Mouse (Mus musculus) thymus, postnatal 10 days (tissue): ENCODE data around the gene Dpp6.
A peak's percentile ranks its signal among the peaks of the same experiment; 100 is the strongest.
"Not testable (repeated sequence)": the region's sequence is repeated elsewhere in the genome, so short reads cannot be mapped to it uniquely, and the experiment has no call there.

Experiments used
- DNase-seq, 2 experiments: peaks; one replicate each; pipeline ENCODE4 v3.0.0; 2021; ENCODE audit warnings: low spot score in 2 of 2

Dpp6 gene

DNA sequence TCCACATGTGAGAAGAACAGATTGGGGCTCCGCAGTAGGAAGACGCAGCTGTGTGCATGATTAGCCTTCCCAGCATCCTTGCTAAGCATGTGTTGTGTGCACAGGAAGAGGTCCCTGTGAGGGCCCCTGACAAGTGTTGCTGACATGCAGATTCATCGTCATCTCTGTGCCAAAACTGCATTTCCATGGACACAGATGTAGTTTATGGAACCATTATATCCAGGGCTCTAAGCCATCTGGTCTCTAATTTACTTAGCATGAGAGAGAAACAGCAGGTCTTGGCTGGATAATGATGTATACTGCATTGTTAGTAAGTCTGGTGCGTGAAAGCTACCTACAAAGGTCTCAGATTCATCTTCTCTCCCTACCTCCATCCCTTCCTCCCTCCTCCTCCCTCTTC lies 673.9 kb downstream of the Dpp6 start:
- DNase-seq: no peak

DNA sequence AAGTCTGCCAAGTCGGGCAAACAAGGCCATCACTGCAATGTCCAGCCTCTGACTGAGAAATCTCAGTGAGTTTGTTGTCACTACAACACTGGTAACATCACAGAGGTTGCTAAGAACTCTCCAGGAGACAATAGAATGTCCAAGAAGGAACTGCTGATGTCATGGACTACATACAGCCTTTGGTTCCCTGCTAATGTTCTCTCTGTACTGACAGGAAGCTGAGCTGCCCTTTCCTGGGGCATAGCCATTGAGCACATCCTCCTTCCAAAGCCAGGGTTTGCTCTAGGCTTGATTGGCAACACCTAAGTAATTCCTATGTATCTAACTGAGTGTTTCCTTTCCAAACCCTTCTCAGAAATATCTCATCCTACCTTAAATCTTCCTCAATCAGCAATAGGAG lies 684.3 kb downstream of the Dpp6 start, which contains the start of gene Speer4b:
TSS of gene Speer4b (minus strand) at position 101 of the 400 bp plus-strand sequence.
- DNase-seq: not testable (repeated sequence)

DNA sequence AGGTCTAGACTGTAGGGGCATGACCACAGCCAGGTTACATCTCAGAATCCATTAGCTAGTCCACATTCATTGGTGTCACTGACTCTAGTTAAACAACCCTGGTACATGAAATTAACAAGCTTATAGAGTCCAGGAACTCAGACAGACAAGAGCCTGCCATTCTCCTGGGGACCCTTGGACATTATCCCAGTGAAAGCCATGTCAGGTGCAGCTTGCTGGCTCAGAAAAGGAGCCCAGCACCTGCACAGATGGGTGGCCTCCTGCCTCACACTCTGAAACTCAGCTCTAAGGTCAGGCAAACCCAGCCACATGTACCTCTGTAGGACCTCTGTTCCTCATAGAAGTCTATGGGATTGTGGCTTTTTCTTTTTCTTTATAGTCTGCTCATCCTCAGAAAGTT lies 701.7 kb downstream of the Dpp6 start:
- DNase-seq: no peak

DNA sequence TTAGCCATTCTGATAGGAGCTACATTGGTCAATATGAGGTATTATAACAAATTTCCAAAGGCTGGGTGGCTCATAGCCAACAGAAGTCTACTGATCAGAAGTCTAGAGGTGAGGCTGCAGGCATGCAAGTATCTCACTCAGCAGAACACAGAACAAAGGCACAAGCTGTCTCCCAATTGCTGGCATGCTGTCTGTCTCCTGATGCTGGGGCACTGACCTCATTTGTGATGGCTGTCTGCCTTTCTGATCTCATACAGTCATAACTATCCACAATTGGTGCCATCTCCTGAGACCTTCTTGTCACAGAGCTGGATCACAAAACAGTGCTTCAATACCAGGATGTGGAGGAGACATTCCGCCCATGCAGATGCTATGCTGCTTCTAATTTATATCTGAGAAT lies 709.9 kb downstream of the Dpp6 start:
- no peak for DNase-seq

DNA sequence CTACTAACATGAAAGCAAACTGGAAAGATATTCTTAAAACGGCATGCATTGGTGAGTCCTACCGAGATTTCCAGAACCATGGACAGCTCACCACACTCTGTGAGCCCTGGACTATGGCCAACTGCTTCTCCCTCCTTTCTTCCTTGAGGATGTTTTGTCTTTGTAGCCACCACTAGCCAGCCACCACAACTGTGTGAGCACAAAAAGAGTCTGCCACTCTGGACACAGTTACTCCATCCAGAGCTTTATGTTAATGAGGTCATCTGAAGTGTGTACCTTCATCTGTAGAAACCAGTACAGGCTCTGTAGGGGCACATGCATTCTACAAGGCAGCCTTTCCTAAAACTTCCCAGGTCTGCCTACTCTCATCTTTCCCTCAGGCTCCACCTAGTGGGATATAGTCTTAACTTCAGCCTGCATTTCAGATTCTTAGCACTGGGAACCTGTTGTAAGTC lies 727.8 kb downstream of the Dpp6 start:
- DNase-seq: no peak

DNA sequence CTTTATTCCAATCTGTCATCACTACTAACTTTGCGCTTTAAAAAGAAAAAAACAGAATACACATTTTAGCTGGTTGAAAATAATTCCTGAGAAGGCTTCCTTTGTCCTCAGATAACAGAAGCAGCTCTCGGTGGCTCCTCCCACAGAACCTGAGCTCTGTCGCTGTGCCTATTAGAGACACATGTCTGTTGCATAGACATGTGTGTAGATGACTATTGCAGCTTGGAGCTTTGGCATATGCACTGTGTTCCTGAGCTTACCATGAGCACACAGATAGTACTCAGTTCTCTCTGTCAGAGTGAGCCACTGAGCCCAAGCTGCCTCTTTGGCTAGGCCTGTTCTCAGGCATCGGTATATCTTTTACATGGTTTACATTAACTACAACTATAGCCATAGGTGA lies 732.3 kb downstream of the Dpp6 start:
- DNase-seq: no peak

DNA sequence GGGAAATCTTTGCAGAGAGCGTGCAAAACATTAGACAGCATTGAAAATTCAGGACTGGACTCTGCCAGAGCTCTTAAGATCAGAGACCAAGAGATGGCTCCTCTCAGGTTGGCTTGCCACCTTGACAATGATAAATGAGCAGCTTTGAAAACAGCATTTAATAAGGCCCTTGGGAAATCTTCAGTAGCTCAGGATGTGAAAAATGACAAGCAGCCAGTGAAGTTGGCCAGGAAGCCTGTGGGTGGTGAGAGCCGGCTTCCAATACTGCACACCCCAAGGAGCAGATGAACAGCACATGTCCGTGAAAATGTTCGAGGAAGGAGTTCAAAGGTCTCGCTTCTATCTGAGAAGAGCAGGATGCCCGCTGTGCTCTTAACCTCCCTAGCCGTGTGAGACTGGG lies 748.7 kb downstream of the Dpp6 start:
- no peak for DNase-seq

DNA sequence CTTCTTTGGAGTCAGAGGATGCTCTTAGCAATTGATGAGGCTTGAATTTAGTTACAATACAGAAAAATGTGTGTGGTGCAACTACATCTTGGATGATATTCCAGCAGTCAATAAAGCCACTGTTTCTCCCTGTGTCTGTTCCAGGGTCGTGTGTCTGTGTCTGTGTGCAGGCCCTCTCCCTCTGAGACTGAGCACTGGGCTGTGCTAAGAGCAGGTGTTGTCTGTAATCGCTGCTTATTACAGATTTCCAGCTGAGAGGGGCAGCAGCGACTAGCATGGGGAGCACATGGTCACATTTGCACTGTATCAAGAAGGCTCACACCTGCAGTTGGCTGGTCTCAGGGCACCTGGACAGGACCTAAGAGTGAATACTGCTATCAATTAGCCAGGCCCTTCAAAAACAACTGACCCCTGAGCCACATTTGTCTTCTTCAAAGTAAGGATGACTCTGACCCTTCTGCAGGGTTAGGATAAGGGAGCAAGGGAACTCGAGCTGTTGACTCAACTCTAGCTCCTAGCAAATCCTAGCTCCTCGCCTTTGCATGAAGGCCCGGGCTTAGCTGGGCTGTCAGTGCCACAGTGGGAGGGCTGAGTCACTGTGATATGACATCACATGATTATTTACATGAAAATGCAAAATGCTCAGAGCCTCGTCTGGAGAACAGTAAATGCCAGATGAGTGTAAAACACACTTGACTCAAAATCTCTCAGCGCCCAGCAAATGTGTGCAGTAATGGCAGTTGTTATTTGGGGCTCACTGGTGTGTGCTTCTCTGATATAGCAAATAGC lies 771.2 kb downstream of the Dpp6 start:
- DNase-seq: no peak

DNA sequence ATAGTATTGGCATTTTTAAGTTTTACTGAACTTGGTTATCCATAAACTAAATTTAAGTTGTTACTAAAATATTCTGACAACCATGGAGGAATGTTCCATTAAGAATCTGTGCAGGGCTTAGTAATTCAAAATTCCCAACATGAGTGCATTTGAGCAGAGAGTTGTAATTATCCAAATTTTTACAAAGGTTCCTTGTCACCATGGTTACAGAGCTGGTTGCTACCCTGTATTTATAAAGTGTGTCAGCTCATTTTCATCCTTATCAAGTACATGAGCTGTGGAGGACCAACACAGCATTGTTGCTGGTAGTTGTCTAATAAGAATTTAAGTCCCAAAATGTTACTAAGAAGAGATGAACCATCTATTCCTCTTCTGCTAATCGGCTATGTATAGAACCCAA lies 787.1 kb downstream of the Dpp6 start:
- DNase-seq: no peak

DNA sequence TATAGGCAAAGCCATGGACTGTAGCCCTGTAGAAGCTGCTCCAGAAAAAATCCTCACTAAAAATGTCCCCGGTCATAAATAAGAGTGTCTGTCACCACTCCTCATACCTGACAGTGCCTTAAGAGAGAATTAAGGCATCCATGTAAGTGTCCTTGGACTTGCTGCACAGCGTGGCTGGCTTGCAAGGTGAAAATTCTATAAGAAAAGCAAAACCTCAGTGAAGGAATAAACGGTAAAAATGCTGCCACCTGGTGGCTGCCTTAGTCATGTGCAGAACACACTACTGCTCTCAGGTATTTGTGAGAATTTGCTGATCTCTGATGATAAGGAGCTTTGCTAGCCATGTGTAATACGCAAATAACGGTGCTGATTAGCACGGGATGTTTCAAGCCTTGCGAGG lies 798.8 kb downstream of the Dpp6 start:
- peak in 1 of 2 experiments; percentile 11 for DNase-seq

DNA sequence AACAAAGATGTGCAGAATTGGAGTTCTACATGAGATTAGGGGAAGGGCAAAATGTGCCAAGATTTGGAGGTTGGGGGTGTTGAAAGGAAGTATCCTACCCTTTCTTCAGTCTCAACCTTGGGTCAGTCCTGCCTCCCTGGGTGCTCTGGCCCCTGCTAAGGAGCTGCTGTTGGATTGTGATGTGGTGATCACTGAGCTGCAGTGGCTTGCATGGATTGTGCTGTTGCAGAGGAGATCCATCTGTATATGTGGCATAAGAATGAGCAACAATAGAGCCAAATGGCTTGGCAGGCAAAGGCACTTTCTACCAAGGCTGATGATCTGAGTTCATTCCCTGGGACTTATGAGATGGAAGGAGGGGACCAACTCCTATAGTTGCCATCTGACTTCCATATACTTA lies 804.8 kb downstream of the Dpp6 start:
- no peak for DNase-seq

DNA sequence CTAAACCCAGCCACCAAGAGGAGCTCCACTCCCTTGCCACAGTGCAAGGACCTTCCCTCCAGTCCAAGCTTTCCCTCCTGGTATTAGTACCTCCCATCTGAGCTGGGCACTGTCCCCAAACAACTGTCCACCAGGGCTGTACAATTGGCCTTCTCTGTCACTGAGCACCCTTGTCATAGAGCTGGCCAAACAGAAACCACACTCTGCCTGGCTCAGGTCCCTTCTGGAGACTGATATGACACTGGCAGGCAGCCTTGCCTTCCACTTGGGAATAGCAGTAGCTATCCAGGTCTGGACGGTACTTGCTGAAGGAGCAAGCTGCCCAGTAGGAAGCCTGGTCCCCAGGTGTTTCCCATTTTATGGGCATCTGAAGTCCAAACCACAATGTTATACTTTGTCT lies 806.9 kb downstream of the Dpp6 start:
- no peak for DNase-seq

DNA sequence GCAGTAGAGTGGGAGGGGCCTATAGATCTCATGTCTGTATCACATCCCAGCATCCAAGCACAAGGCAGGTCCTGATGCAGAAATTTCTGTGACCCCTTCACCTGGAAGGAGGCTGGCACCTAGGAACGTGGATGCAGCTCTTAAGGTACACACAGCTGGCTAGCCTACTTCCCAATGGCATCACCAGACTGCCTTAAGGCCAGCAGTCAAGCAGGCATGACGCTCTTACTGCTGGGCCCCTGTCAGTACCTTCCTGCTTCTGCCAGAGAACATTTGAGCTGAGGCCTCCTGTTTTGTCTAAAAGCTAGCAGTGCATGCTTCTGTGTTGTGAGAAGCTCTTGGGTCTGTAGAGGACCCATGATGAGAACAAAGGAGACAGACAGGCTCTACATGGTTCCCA lies 815.1 kb downstream of the Dpp6 start:
- no peak for DNase-seq

DNA sequence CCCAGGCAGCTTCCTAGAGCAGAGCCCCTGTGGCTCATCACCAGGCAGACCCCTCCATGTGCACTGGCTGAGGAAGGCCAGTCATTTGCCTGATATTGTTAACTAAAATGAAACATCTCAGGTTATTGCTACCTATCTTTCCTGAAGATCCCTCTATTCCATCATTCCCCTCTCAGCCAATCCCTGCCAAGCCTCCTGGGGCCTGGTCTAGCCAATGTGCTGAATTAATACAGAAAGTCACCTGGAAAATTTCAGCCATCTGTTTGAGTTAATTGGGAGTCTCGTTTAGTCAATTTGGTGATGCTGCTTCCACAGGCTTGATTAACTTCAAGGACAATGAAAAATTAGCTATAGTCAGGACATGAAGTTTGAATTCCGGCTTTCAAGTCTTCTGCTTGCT lies 818.9 kb downstream of the Dpp6 start:
- DNase-seq: no peak

DNA sequence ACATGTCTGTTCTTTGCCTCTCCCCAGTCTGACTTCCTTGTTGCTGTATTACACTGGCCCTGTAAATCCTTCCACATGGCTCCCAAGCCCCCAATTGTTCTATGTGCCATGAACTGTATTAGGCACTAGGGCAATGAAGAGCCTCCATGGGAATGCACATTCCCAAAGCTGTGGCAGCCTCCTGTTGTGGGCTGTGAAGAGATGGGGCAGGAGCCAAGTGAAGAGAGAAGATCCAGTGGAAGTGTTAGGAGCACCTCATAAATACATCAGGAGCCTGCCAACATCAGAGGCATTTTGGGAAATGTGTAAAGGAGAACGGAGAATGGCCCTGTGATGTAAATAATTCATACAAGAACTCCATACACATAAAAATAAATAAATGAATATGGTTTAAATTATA lies 824.9 kb downstream of the Dpp6 start:
- DNase-seq: no peak

DNA sequence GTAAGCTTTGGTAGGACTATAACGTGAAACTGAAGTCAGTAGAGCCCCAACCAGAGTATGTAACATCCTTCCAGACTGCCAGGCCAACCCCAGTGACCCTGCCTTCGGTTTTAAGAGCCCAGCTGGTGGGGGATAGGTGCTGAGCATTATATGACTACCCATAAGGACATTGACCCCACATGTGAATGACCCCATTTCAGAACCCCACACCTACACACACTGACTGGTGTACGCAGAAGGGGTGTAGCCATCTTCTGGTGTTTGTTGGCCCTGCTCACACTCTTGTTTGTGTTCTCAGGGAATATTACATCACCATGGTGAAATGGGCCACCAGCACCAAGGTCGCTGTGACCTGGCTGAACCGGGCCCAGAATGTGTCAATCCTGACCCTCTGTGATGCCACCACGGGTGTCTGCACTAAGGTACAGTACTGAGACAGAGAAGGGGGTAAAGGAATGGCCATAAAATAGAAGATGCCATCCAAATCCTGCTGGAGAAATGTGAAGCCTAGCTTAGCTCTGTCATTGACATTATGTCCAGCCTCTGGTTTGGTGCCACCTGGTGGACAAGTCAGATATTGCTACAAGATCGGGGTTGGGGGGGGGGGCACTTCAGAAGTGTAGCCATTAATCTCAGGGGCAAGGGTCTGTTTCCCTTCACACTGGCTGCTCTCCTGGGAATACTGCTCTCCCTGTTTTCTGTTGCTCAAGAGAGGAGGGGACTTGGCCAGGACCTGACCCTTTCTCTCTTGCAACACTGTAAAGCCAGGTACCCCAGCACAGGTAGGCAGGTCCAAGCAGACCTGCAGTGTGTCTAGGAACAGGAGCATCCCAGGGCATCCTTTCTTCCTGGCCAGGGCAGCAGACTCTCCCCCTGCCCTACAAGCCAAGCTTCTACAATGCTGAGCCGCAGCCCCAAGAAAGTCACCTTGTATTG lies 835.1 kb downstream of the Dpp6 start:
- peak in 1 of 2 experiments; percentile 11 for DNase-seq

DNA sequence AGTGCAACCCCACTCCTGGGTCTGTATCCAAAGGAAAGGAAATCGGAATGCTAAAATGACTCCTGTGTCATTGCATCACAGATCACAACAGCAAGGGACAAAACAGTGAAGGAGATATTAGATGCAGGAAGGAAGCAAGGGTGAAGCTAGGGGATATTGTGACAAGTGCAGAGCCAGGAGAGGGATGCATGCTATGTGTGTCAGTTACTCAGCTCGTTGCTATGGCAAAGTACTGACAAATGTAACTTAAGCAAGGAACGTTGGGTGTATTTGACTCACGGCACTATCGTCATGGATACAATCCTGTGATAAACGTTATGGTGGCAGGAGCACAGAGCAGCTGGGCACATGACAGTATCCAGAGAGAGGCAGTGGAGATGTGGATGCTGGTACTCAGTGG lies 839.1 kb downstream of the Dpp6 start:
- DNase-seq: no peak

DNA sequence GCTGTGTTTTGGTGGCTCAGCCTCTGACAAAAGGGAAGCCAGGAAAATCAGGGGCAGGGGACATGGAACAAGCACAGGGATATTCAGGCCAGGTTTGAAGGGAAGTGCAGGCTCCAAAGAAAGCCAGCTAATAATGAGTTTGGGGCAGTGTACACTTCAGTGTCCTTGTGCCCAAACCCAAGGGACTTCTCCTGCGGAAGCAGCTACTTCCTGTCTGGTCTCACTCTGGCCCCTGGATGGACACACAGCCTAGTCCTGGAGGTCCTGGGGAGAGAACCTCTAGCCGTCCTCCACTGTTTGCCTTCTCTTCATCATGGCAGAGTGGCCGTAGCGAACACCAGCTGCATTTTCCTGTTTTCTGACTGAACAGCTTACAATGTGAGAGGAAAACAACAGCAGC lies 840.7 kb downstream of the Dpp6 start:
- DNase-seq: no peak

DNA sequence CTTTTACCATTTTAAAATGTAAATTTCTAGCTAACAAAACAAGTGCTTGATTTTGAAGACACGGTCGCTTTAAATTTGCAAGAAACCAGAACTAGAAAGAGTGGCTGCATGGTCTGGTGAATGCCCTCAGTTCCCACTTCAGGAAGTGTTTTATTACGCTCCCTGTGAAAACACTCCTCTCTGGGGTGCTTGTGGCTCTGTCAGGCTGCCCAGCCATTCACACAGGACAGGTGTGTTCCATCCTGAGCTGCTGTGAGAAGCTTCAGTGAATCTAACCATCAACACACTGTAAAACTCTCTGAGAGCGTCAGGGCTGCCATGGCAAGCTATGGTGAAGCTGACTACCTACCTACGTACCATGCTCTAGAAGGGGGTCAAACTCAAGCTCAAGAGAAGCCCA lies 841.2 kb downstream of the Dpp6 start:
- no peak for DNase-seq

DNA sequence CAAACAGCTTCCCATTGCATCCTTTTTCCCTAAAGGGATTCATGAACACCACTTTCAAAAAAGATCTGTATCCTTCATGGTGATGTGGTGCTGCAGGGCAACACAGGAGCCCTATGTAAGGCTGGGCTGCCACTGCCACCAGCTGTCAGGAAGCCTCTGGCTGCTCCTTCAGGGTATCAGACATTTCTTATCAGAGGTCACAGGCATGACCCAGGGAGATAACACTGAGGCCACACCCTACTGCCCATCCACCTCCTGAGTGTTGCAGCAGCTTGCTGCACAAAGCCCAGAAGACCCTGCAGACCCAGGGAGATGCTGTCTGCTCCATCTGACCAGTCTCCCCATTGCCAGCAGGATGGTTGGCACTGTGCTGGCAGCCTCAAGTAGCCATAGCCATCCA lies 841.6 kb downstream of the Dpp6 start:
- no peak for DNase-seq

DNA sequence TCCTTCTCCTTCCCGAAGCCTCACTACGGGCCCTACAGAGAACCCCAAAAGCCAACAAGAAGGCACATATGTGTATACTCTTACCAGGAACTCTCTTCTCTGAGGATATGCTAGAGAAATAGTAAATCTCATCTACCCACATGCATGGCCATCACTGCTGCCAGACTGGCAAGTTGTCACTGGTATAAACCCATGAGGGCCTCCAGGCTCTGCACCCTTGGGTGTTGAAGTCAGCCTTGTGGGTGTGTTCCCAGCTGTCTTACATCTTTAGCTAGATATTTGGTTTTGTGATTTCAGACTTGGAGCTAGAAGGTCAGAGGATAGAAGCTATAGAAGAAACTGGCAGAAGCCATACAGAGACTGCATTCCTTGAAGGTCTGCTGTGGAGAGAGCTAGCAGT lies 842.0 kb downstream of the Dpp6 start:
- DNase-seq: no peak

DNA sequence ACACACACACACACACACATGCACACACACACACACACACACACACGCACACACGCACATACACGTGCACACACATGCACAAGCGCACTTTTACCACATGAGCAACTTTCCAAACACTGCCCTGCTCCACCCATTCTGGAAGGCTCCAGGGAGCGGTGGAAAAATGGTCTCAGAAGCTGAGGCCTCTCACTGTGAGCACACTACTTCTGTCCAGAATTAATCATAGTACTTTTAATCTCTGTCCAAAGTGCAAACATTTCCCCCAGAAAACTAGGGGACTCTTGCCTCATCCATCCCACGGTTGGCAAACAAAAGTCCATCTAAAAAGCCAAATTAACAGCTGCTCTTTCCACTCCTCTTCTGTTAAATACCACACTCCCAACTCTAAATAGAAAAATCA lies 842.8 kb downstream of the Dpp6 start:
- no peak for DNase-seq

DNA sequence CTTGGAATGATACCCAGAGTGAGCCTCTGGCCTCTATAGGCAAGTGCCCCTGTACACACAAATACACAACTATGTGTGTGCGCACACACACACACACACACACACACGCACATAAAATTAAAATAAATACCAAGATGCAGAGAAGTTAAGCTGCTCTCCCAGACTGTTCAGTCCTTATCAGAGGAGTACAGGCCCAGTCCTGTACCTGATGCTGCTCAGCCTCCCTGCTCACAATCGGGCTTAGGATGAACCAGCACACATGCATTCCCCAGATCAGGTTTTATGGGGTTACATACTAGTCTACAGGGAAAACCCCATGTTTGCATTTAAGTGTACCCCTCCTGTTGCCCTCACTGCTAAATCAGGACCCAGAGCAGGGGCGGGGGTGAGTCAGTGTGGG lies 847.1 kb downstream of the Dpp6 start:
- DNase-seq: no peak
